Mouse (Mus musculus): Measurements from ENCODE around the gene Nhlh2. TPM values are rescaled to one million over a fixed set of nuclear protein-coding genes. Genes with fewer than 3 reads are reported as not detected.

Gene Nhlh2
- total RNA-seq (2017), result not detected in 2 replicates

DNA sequence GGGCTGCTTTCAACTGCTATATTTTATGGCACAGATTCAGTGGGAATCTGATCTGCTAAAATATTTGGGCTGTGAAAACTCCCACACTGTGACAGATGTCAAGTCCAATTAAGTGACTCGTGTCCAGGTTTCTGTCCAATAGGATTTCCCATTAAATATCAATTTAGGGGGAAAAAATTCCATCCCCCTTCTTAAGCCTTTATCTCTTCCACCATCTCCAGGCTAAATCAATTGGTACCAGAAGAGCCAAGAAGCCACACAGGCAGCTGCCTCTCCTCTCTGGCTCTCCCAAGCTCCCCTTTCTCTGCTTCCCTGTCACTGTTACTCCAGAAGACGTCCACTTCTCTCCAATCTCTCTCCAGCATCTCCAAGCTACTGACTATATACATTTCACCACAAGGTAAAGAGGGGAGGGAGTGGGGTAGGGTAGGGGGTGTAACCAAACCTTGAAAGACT lies at the start of gene Nhlh2:
Gene Nhlh2, plus strand, starts transcription at position 151 of the 456 bp plus-strand sequence.
- ATAC-seq (replicated peaks; ENCODE audit: low read depth, poor library complexity, severe bottlenecking), result no peak

DNA sequence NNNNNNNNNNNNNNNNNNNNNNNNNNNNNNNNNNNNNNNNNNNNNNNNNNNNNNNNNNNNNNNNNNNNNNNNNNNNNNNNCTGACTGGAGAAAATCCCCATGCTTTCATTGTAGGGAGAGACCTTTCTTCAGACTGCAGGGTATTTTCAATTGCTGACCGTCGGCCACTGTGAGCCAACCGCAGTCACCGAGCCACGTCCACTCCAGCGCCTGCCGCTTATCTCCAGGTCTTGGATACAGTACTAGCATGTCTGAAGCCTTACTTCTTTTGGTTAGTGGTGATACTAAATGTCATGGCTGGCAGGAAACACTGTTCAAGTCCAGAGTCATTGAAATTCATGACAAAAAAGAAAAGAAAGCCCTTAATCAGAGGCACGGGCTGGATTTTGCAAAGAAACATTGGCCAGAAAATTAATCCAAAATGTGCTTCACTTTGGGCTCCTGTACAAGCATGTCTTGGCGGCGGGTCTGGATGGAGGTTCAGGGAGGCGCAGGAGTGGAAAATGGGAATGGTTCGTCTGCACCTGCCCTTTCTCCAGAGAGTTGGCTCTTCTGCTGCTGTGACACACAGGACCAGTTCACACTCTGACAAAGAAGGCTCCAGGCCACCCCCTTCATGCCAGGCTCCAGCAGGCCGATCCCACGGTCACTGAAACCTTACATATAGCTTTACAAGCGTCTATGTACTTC lies 48.6 kb upstream of the Nhlh2 start:
- no peak for ATAC-seq (replicated peaks; ENCODE audit: low read depth, poor library complexity, severe bottlenecking)

DNA sequence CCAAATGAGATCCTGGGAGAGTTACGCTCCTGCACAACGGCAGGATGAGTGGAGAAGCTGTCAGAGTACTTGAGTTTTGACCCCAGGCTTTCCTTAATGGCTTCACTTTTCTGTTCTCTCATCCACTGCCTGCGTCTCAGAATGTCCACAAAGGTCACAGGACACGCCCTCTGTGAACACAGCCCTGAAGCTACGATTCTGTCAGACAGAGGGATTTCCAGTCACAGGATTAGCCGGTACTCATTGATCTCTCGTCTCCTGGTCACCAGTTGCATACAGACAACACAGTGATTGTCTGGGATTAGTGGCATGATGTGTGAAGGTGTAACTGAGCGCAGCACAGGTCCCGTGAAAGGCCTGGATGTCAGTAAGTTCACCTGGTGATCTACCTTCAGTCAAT lies 46.4 kb upstream of the Nhlh2 start:
- ATAC-seq (replicated peaks; ENCODE audit: low read depth, poor library complexity, severe bottlenecking), result no peak

DNA sequence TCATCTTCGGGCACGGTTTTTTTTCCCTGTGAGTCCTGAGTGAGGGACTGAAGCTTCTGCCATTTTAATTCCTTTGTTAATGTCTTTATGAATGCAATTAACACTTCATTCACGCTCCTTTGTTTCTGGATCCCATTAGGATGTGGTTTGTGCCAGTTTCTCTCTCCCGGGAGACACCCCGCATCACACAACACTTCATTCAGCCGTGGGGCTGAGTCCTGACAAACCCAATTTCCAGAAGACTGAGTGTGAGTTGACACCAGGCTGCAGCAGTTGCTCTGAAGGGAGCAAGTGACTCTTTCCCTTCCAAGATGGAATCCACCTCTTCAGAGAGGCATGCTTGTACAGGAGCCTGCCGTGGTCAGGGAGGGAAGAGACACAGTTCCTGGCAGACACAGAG lies 45.5 kb upstream of the Nhlh2 start:
- no peak for ATAC-seq (replicated peaks; ENCODE audit: low read depth, poor library complexity, severe bottlenecking)

DNA sequence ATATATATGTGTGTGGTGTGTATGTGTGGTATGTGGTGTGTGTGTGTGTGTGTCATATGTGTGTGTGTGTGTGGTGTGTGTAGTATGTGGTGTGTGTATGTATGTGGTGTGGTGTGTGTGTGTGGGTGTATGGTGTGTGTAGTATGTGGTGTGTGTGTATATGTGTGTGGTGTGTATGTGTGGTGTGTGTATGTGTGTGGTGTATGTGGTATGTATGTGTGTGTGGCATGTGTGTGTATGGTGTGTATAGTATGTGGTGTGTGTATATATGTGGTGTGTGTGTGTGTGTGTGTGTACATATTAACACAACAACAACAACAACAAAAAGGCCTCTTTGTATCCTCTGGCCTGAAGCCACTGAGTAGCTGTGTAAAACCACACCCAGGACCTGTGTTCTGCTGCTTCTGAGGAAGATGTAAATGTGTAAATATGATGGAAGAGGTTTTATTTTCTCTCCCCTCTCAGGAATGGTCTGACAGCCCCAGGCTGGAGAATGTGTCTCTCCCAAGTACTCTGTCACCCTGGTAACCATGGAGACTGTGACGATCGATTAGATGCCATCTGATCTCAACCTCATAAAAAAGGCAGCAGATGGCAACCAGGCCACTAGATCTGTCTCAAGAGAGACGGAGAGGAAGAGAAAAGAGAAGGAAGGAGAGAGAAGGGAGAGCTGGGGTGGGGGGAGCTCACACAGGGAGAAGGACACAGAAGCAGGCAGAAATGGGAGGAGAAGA lies 42.9 kb upstream of the Nhlh2 start:
- no peak for ATAC-seq (replicated peaks; ENCODE audit: low read depth, poor library complexity, severe bottlenecking)

DNA sequence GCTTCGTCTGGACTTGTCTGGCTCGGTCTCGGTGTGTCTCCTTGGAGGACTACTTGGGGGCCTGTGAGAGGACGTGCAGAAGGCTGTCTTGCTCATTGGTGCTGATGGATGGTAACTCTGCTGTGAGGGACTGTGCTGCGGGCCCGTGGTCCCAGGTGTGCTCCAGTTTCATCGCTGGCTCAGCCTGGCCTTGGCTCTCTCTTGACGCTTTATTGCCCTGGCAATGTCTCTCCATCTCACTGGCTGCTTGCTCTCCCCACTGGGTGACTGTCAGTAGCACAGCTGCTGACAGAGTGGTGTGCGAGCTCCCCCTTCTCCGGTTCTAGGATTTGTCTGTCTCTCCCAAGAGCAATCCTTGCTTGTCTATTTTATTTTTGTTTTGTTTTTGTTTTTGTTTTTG lies 34.5 kb upstream of the Nhlh2 start:
- no peak for ATAC-seq (replicated peaks; ENCODE audit: low read depth, poor library complexity, severe bottlenecking)

DNA sequence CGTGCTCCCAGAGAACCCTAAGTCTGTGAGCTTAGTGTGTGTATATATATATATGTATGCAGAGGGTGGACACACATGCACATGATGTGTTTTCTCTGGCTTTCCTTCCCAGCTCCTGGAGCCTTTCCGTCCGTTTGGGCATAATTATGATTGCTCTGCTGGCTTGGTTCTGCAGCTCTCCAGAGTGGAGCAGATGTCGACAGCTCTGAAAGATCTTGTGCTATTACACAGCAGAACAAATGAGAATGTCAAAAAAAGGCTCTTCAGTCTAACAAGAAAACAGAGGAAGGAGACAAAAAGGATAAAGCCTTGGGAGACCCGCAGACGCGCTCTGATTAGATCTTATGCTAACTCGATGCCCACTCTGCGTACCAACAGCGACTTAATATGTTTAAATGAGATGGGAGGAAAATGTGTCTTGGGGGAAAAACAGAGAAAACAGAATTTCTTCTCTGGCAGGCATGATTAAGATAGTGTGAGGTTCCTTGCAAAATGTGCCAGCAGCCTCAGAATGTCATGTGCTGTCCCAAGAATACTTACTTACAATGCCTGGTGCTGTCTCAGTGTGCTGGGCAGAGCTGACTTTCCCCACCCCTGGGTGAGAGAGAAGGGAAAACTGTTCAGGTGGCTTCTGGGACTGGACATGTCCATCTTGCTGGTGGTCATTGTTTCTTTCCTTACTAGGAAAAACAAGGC lies 31.4 kb upstream of the Nhlh2 start:
- no peak for ATAC-seq (replicated peaks; ENCODE audit: low read depth, poor library complexity, severe bottlenecking)

DNA sequence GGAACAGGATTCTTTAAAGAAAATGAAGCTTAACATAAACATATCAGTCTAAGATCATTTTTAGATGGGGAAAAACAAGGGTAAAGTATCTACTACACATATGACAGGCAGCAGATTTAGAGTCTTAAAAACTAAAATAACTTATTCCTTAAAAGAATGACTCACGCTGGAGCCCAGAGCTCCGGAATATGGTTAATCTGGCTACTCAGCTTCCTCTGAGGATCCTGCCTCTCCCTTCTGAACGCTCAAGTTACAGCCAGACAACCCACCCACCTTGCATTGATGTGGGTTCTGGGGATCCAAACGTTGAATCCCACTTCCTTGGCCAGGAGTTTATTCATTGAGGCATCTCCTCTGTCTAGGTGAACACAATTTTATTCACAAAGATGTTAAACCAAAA lies 26.0 kb upstream of the Nhlh2 start:
- ATAC-seq (replicated peaks; ENCODE audit: low read depth, poor library complexity, severe bottlenecking), result no peak

DNA sequence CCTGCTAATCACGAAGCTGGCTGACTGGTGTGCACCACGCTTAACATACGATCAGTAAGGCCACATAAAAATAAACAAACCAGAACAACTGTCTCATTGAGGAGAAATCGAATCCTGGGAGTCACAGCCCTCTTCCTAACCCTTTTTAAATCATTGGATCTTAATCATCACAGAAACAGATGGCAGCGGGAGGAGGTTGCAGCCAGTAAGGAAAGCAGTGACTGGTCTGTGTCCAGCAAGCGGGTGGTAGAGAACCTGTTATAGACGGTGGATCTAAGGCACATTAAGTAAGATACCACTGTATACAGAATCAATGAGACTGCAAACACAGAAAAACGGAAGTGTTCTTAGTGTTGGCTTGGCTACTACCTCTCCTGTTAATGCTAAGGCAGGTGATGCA lies 24.2 kb upstream of the Nhlh2 start:
- ATAC-seq (replicated peaks; ENCODE audit: low read depth, poor library complexity, severe bottlenecking), result no peak

DNA sequence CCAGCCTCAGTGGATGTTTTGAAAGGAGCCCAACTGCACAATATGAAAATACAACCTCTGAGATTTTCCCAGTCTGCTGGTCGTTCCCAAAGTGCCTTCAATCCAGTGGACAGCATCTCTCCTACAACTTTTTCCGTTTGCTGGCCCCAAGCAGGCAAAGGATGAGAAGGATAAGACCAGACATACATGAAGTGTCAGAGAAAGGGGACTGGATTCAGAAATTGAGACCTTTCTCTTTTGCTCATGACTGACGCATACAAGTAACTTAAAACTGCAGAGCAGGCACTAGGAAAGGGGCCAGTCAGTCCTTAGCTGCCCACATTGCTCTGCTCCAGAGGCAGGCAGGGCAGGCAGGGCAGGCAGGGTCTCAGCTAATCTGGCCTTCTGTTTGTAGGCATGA lies 19.7 kb upstream of the Nhlh2 start:
- no peak for ATAC-seq (replicated peaks; ENCODE audit: low read depth, poor library complexity, severe bottlenecking)

DNA sequence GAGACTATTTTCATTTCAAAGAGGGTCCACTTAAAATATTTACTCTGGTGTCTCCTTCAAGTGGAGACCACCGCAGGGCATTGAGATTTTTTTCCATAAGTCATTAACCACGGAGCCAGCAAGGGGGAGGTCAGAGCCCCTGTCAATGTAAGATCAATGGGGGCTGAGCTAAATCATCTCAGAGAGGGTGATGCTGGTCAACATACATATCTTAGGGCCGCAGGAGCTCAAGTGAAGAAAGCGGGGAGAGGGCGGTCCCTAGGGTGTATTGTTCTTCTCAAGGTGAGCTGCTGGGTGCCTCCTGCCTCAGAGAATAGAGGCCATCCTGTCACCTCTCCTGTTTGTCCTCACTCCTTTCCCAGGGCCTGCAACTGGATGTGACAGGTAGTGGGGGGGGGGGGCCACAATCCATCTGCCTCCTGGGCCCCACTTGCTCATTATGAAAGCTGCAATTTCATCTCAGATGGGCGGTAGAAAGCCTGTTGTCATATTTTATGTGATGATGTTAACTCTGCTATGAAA lies 18.8 kb upstream of the Nhlh2 start:
- ATAC-seq (replicated peaks; ENCODE audit: low read depth, poor library complexity, severe bottlenecking), result no peak

DNA sequence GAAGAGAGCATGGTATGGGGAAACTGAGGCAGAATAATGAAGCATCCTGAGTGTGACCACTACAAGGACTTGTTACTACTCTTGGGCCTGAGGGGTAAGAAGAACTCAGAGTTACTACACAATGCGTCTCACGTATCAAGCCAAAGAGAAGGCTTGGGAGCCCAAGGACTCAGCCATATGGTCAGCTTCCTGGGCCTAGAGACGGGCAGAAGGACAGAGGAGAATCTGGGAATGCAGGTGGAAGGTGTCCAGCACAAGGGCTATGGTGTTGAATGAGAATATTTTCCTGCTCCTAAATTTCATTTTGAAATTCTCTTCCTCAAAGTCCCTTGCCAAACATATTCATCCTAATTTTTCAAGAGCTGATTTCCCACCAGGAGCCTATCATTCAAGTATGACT lies 12.0 kb upstream of the Nhlh2 start:
- ATAC-seq (replicated peaks; ENCODE audit: low read depth, poor library complexity, severe bottlenecking), result no peak

DNA sequence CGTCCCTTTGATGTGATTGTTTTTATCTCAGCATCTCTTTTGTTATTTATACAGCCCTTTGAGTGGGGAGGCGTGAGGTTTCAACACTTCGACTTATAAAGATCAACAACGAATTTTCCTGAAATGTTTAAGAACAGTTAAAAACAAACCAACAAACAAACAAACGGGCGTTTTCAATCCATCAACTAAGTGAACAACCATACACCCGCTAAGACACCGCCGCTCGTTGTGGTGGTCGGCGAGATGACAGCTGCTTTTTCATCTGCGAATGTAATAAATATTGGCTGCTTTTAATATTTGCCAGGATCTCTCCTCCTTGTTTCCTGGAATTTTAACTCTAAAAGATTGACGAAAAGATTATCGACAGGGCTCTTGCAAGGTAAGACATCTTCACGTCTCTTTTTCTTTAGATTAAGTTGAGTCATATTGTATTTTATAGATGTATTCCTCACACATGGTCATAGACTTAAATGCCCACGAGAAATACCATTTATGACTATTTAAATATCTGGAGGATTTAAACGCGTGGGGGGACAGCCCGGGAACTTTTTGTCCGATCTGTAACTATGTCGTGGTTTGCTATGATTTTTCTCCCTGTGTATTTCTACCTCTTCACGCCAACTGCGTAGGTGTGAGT lies 923 bp downstream of the Nhlh2 start:
- no peak for ATAC-seq (replicated peaks; ENCODE audit: low read depth, poor library complexity, severe bottlenecking)

DNA sequence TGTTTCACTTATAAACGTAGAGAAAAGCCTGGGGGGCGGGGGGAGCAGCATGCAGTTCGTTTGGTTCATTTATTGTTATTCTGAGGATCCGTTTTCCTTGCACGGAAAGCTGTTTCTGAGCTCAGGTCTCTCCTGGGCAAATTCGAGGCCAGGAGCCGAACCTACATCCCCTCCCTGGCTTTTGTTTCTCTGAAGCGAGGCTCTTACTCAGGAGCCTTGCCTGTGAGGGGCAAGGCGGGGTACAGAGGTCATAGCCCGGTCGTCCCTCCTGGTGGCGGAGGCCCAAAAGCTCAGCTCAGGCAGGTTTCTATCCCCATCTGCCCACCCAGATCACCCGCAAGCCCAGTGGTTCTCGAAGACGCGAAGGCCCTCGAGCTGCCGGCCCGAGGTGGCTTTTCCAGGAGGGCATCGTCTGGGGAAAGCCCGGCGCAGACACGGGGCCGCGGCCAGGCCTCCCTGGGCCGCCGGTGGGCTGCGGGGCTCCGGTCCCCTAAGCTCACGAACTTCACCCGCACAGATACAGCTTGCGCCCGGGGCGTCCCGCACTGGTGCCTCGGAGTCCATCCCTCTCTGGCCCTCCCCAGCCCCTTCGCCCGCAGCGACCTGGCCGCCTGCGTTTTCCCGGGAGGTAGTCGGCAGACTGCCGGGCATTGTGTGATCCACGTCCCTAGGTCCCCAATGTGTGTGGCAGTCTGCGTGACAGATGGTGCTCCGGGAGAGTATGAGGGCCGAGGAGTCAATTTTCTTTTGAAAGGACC lies 1.6 kb downstream of the Nhlh2 start:
- 0 out of 2 replicates have a peak, but pooled peaks have one; percentile 22 for ATAC-seq (replicated peaks; ENCODE audit: low read depth, poor library complexity, severe bottlenecking)

DNA sequence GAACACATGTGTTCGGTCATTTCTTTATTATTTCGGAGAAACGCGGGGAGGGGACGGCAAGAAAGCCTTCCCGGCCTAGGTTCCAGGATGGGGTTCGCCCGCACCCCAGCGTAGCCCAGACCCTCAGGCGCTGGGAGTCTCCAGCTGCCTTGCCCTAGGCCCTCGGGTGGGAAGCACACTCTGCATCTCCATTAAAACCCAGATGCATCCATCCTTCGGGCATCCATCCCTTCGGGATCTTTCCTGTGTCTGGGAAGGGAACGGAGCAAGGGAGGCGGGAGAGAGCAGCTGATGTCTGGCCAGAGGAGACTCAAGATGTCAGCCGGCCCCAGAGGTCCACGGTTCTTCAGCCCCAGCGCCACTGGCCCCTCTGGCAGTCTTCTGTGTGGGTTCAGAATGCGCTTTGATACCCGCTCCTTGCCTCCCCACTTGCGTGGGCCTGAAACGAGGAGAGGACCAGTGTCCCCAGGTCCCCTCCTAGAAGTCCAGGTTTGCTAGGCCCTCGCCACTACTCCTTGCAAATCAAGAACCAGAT lies 2.3 kb downstream of the Nhlh2 start:
- ATAC-seq (replicated peaks; ENCODE audit: low read depth, poor library complexity, severe bottlenecking), result no peak

DNA sequence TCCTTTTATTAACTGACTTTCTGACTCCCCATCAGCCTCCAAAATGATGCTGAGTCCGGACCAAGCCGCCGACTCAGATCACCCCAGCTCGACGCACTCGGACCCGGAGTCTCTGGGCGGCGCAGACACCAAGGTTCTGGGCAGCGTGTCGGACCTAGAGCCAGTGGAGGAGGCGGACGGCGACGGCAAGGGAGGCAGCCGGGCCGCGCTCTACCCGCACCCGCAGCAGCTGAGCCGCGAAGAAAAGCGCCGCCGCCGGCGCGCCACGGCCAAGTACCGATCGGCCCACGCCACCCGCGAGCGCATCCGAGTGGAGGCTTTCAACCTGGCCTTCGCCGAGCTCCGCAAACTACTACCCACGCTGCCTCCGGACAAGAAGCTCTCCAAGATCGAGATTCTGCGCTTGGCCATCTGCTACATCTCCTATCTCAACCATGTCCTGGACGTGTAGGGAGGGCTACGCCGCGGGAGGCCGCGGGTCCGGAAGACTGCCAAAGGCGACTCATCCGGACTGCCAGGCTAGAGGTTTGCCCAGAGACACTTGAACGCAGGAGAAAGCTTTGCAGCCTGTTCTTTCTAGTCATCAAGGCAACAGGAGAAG lies 2.8 kb downstream of the Nhlh2 start:
- 0 out of 2 replicates have a peak, but pooled peaks have one; percentile 20 for ATAC-seq (replicated peaks; ENCODE audit: low read depth, poor library complexity, severe bottlenecking)

DNA sequence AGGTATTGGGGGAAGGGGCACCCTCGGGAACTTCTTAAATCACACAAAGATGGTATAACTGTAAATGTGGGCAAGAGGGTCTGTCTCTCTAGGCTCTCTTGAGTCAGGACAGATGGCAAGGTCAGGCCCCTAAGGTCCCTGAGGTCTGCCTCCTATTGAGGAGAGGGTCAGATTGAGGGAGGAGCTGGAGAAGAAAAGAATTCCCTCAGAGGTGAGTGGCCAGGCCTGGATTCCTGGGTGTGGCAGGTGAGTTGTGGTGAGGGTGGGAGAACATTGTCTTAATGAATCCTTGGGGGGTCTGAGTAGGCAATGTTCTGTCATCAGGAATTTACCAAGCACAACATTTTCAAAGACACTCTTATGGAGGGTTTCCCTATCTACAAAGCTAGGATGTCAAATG lies 10.7 kb downstream of the Nhlh2 start:
- no peak for ATAC-seq (replicated peaks; ENCODE audit: low read depth, poor library complexity, severe bottlenecking)

DNA sequence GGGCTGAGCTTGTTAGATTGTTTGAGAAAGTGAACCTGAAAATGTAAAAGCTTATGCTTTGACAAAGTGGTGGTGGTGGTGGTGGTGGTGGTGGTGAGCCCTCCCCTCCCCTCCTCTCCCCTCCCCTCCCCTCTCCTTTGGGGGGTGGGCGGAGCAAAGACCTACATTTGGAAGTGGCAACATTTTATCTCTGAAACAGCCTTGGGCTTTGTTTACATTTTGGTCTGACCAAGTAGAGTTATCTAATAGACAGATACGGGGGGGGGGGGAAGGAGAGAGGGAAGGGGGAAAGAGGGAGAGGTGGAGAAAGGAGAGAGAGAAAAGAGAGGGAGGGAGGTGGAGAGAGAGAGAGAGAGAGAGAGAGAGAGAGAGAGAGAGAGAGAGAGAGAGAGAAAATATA lies 12.8 kb downstream of the Nhlh2 start:
- no peak for ATAC-seq (replicated peaks; ENCODE audit: low read depth, poor library complexity, severe bottlenecking)

DNA sequence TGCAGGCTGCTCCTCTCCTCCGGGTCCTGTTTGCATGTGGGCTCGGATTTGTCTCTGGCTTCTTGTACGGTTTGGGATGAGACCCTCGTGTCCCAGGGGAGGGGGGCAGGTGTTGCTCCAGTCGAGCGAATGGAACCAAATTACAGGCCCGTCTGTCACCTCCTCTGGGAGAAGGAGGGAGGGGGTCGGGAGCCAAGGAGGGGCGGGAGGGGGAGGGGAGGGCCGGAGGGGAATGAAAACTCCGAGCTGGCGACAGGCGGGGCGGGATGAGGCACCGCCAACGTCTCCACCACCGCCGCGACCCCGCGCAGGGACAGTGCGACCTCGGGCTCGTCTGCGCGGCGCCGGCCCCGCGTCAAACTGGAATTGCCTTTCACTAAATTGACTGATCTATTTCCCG lies 13.5 kb downstream of the Nhlh2 start:
- no peak for ATAC-seq (replicated peaks; ENCODE audit: low read depth, poor library complexity, severe bottlenecking)
